Mouse (Mus musculus): Measurements from ENCODE around the gene Dnal4.
A peak's percentile ranks its signal among the peaks of the same experiment; 100 is the strongest.

The Dnal4 gene

GRCm38 (mm10) chr15:79764539-79765267 lies 12.9 kb downstream of the Dnal4 start:
- DNase-seq (ENCODE audit: low read depth in 2 of 2, low spot score in 2 of 2) = no peak

DNA sequence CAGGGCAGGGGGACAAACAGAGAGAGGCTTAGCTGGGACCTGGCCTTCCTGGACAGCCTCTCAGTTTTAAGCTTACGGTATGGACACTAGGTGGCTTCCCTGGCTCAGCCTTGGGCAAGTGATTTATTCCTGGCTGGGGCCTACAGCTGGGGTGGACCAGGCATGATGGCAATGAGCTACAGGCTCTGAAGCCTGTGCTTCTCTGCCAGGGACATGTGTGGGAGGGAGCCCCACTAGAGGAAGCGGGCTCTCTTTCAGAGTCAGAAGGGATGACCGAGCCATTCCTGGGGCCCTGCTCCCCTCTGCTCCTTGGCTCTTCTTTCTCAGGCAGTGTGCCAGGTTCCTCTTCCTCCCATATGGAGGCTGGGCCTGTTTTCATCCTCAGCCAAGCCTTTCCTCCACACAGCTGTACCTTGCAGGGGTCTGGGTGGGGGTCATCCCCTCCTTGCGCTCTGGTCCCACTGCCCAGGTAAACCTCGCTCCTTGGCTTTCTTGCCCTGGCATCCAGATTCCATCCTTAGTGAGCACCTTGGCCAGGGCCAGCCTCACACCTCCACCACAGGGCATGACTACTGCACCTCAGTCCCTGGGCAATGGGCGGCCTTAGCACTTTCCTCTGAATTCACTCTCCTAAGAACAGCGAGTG lies 13.9 kb downstream of the Dnal4 start:
- DNase-seq (ENCODE audit: low read depth in 2 of 2, low spot score in 2 of 2) = no peak

GRCm38 (mm10) chr15:79763001-79763400 lies 14.6 kb downstream of the Dnal4 start:
- no peak for DNase-seq (ENCODE audit: low read depth in 2 of 2, low spot score in 2 of 2)

DNA sequence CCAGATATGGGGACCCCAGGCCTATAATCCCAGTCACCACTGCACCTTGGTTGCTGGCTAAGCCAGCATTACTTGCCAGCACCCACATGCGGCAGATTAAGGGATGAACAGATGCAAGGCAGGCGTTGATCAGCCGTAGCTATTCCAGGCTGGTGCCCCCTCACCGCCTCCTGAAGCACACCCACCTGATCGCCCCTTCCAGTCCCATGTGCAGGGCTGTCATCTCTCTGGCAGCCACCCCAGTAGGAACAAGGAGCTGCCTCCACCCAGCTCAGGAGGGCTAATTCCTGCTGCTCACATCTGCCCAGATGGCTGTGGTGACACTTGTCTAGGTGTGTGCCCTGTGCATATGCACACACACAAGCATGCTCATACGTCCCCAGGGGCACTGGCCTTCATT lies 16.7 kb downstream of the Dnal4 start:
- no peak for DNase-seq (ENCODE audit: low read depth in 2 of 2, low spot score in 2 of 2)

- DNase-seq (ENCODE audit: low read depth in 2 of 2, low spot score in 2 of 2) = no peak
Observed at GRCm38 (mm10) chr15:79757118-79757517, 20.5 kb downstream of the Dnal4 start.

GRCm38 (mm10) chr15:79755977-79756625 lies 21.5 kb downstream of the Dnal4 start:
- no peak for DNase-seq (ENCODE audit: low read depth in 2 of 2, low spot score in 2 of 2)

- DNase-seq (ENCODE audit: low read depth in 2 of 2, low spot score in 2 of 2) = no peak
Observed at GRCm38 (mm10) chr15:79755176-79755575, 22.5 kb downstream of the Dnal4 start.

DNA sequence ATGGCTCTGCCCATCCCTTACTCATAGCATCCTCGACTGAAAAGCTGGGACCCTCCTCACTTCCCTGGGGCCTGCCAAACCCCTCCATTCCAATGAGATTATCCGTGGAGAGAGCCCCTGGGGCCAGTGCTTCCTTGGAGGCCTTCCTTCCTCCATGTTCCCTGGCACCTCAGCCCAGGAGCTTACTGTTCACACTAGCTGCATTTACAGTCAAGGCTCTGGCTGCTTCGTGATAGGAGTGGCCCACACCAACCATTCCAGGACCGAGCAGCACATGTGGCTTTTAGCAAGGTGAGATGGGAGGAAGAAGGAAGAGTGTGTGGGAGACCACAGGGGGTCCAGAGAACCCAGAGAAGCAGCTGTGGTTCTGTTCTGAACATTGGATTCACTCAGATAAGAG lies 23.8 kb downstream of the Dnal4 start:
- no peak for DNase-seq (ENCODE audit: low read depth in 2 of 2, low spot score in 2 of 2)

DNA sequence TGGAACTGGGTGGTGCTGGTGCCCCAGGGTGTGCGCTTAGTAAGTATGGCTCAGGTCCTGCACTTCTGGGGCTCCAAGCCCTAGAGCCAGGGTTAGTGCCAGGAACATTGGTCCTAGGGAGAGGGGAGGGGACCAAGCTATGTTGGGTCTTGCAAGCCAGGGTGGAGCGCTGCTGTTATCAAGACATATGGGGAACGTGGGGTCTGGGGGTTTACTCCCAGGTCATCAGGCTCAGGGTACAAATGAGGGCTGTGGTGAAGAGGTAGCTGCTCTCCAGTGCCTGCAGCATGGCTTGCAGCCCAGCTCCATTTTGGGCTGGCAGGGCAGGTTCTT lies 24.3 kb downstream of the Dnal4 start:
- no peak for DNase-seq (ENCODE audit: low read depth in 2 of 2, low spot score in 2 of 2)

DNA sequence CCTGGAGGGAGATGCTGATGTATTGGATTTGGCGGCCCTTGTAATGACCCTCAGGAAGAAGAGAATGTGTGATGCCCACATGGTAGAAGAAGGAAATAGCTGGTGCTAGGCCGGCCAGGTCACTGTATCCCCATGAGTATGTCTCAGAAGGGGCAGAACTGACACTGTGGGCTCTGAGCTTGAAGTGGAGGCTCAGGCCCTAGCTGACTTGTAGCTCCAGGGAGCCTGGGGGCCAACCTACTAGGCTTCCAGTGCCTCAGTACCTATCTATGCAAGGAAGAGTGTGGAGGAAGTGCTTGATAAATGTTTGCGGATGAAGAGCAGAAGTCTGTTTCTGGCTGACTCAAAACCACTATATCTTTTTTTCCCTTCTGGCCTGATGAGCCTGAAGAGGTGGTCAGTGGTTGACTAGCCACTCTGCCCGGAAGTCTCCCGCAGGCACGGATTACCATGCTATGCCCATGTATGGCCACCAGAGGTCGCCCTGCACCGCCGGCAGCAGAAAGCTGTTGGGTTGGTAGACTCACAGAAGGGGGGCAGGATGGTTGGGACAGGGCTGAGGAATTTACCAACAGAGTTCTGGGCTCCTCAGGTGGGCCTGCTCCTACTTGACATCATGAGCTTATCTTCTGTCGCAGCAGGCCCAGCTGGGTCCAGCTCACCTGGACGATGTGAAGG lies 24.8 kb downstream of the Dnal4 start:
- peak; percentile 65 to 73 for DNase-seq (ENCODE audit: low read depth in 2 of 2, low spot score in 2 of 2)

DNA sequence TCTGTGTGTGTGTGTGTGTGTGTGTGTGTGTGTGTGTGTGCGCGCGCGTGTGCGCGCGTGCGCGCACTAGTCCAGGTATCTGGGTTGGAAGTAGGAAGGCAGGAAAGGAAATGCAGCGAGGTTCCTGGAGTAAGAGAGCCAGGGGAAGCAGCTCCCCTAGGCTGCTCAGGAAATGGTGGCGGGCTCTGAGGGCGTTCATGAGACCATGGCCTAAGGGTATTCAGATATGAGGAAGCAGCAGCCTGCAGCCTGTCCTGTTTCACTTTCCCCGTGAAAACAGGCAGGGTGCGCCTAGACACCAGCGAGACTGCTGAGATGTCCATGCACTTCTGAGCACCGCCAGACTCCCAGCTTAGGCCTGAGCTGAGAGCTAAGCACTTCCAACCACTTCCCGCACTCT lies 25.9 kb downstream of the Dnal4 start:
- no peak for DNase-seq (ENCODE audit: low read depth in 2 of 2, low spot score in 2 of 2)

- DNase-seq (ENCODE audit: low read depth in 2 of 2, low spot score in 2 of 2) = no peak
Observed at GRCm38 (mm10) chr15:79750266-79750665, 27.4 kb downstream of the Dnal4 start.

GRCm38 (mm10) chr15:79749162-79749561 lies 28.5 kb downstream of the Dnal4 start:
- DNase-seq (ENCODE audit: low read depth in 2 of 2, low spot score in 2 of 2) = no peak

- no peak for DNase-seq (ENCODE audit: low read depth in 2 of 2, low spot score in 2 of 2)
Observed at GRCm38 (mm10) chr15:79747998-79748397, 29.7 kb downstream of the Dnal4 start.

DNA sequence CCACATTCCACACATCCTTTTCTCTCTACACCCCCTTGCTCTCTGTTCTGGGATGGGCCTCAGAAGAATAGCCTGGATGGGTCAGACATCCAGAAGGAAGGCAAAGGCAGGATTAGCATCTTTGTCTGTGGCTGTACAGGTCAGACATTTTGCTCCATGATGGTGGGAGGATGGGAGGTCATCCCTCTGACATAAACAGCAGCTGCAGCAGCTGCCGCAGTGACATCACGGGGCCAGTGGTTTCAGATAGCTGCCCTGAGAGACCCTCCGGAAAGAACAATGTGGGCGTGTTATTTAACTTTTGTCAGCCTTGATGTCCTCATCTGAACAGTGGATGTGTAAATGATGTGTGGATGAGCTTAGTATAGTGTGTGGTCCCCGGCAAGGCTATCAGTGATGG lies 31.8 kb downstream of the Dnal4 start:
- DNase-seq (ENCODE audit: low read depth in 2 of 2, low spot score in 2 of 2) = no peak

DNA sequence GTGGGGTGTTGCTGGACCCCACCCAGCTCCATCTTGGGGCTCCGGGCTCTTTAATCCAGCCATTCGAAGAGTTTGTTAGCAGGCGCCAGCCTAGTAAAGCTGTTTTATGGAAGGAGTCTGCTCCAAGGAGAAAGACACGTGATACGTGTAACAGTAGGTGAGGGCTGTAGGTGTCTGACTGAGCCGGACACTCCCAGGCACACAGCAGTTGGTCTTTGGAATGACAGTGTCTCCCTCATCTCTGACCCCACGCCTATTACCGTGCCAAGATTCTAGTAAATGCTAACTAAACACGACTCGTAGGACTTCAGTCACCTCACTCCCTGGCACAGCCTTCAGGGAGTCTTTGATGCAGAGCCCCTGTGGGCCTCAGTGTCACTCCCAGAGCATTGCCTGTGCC lies 32.3 kb downstream of the Dnal4 start:
- no peak for DNase-seq (ENCODE audit: low read depth in 2 of 2, low spot score in 2 of 2)

- DNase-seq (ENCODE audit: low read depth in 2 of 2, low spot score in 2 of 2) = no peak
Observed at GRCm38 (mm10) chr15:79744742-79745141, 32.9 kb downstream of the Dnal4 start.

DNA sequence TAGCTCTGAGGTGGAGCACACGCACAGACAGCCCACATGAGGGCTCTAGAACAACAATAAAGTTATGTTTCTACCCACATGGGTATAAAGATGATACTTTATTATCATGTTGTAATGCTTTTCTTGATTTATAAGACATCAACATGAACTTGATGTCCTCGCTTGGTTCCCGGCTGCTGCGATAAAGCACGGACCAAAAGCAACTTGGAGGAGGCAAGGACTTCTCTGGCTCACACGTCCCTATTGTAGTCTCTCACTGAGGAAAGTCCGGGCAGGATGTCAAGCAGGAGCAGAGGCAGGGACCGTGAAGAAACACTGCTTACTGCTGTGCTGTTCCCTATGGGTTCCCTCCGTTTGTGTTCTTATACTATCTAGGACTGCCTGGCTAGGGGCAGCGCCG lies 33.6 kb downstream of the Dnal4 start:
- DNase-seq (ENCODE audit: low read depth in 2 of 2, low spot score in 2 of 2) = no peak

GRCm38 (mm10) chr15:79742706-79743023 lies 35.0 kb downstream of the Dnal4 start:
- no peak for DNase-seq (ENCODE audit: low read depth in 2 of 2, low spot score in 2 of 2)

GRCm38 (mm10) chr15:79741921-79742705 lies 35.5 kb downstream of the Dnal4 start, which contains the start of gene Sun2:
Gene Sun2, minus strand, starts transcription at chr15:79742536.
- peak; percentile 80 to 89 for DNase-seq (ENCODE audit: low read depth in 2 of 2, low spot score in 2 of 2)

DNA sequence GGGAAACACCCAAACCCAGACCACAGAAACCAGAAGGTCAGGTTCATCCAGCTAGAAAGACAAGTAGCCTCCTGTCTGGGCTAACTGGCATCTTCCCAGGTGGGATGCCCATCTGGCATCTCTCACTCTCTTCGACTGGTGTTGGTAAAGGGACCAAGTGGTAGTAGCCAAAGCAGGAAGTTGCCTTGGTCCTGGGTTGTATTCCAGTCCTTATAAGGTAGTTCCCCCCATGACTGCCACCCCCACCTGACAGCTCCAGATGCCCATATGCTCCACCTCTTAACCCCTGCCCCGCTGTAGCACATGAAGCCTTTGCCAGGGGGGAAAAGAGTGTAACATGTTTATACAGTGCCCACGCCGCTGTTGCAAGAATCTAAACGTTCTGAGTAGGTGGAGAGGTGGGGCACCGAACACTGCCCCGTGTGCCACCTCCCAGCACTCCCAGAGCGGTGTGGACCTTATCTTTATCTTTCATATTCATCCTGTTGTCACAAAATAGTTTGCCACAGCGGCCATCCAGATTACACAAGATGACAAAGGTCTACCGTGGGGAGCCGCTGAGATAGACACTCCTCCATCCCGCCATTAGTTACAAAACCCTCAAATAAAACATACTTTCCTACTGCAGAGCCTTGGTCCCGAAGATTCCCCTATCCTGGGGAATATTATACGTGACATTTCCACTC lies 36.3 kb downstream of the Dnal4 start:
- DNase-seq (ENCODE audit: low read depth in 2 of 2, low spot score in 2 of 2) = peak; percentile 34 to 55
